Mouse (Mus musculus) midbrain, postnatal 0 days (tissue): ENCODE measurements around the gene Kirrel3. TPM values are rescaled to one million over a fixed set of nuclear protein-coding genes. Genes with fewer than 3 reads are reported as not detected.

Experiments
- ATAC-seq: fragments of 200-750 bp; cut with Nextera tagmentation; 2 replicates; pipeline ENCODE4 v1.8.0; 2017; ENCODE audit warnings: moderate number of reproducible peaks, mild to moderate bottlenecking, moderate TSS enrichment, moderate library complexity; ENCODE audit not compliant: low FRiP score
- DNase-seq: peaks from one replicate; pipeline ENCODE4 v3.0.0-alpha.2; 2015; ENCODE audit warnings: low spot score
- H3K27ac ChIP-seq: fragments of 300-500 bp; sonication (generic); 2 replicates; pipeline ENCODE4 v1.5.1; 2014; ENCODE audit warnings: low read depth, mild to moderate bottlenecking, low read length, mixed read lengths
- H3K27me3 ChIP-seq: fragments of 300-500 bp; sonication (generic); 2 replicates; pipeline ENCODE4 v1.6.1; 2014; ENCODE audit warnings: low read length, control low read depth, mixed read lengths; ENCODE audit not compliant: insufficient read depth
- H3K36me3 ChIP-seq: fragments of 300-500 bp; sonication (generic); 2 replicates; pipeline ENCODE4 v1.6.1; 2014; ENCODE audit warnings: low read length, control low read depth, mixed read lengths; ENCODE audit not compliant: insufficient read depth
- H3K4me1 ChIP-seq: fragments of 300-500 bp; sonication (generic); 2 replicates; pipeline ENCODE4 v1.6.1; 2014; ENCODE audit warnings: mild to moderate bottlenecking, control low read depth, antibody characterized with exemption, low read length, mixed read lengths; ENCODE audit not compliant: insufficient read depth
- H3K4me2 ChIP-seq: fragments of 300-500 bp; sonication (generic); 2 replicates; pipeline ENCODE4 v1.6.1; 2014; ENCODE audit warnings: low read depth, mild to moderate bottlenecking, low read length, mixed read lengths; ENCODE audit not compliant: poor library complexity, severe bottlenecking
- H3K4me3 ChIP-seq: fragments of 300-500 bp; sonication (generic); 2 replicates; pipeline ENCODE4 v1.5.1; 2014; ENCODE audit warnings: low read depth, mild to moderate bottlenecking, low read length, moderate library complexity
- H3K9ac ChIP-seq: fragments of 300-500 bp; sonication (generic); replicated peaks from 2 replicates; pipeline ENCODE4 v1.6.1; 2014; ENCODE audit warnings: mild to moderate bottlenecking, low read length, moderate library complexity, mixed read lengths; ENCODE audit not compliant: poor library complexity, severe bottlenecking
- H3K9me3 ChIP-seq: fragments of 300-500 bp; sonication (generic); 2 replicates; pipeline ENCODE4 v1.6.1; 2016; ENCODE audit warnings: low read length, control low read depth
- CTCF ChIP-seq: IDR thresholded peaks from 2 replicates; pipeline ENCODE4 v1.5.1; 2016; ENCODE audit warnings: antibody characterized with exemption, mild to moderate bottlenecking
- WGBS: fragments of 180-500 bp; shearing (Covaris S2); extraction: QIAGEN DNeasy Blood & Tissue Kit; methylation state at CpG from one replicate; pipeline ENCODE4 v1.1.7; 2014; 5-methylcytosine and 5-hydroxymethylcytosine counted together
- polyA plus RNA-seq: library from polyadenylated mRNA; unstranded; fragments of >200 nt; fragmentation: Nextera tagmentation; extraction: Ambion mirVana; gene quantifications from 2 replicates; pipeline ENCODE4 v1.2.1, GENCODE M21; 2015
- total RNA-seq: library from RNA; depleted of rRNA; stranded (reverse); fragments of >200 nt; gene quantifications from 2 replicates; pipeline ENCODE4 v1.2.3, GENCODE M21; 2014

Gene Kirrel3
- total and polyA plus RNA-seq, 2 experiments from 2014 or later: 47.2 to 56.3 TPM

DNA sequence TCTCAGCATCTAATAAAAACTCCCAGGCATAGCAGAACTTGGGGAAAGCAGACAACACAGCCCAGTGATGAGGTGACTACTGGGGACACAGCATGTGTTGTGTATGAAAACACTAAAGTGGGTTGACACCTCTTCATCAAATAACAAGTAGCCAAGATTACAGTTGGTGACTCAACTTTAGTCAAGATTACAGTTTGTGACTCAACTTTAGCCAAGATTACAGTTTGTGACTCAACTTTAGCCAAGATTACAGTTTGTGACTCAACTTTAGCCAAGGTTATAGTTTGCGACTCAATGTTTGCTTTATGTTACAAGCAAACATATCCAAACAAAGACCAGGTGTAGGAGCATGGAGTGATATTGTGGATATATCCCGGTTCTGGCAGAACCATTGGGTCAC, 7.2 kb upstream of the Kirrel3 start:
- H3K9ac ChIP-seq: no peak overlapping the region
- DNase-seq (no peak), ATAC-seq (no peak)
- 84% methylated on average over 2 of the region's 2 CpGs for WGBS
- no peaks in the 10 kb centered on the region for H3K36me3 ChIP-seq
- no peak overlapping the region for H3K4me2 ChIP-seq
- no peak for TF ChIP-seq CTCF
- no peak overlapping the region for H3K27ac ChIP-seq
- no peaks in the 10 kb centered on the region for H3K9me3 ChIP-seq
- H3K4me3 ChIP-seq: no peak overlapping the region
- no peaks in the 10 kb centered on the region for H3K4me1 ChIP-seq
- H3K27me3 ChIP-seq: no peaks in the 10 kb centered on the region

DNA sequence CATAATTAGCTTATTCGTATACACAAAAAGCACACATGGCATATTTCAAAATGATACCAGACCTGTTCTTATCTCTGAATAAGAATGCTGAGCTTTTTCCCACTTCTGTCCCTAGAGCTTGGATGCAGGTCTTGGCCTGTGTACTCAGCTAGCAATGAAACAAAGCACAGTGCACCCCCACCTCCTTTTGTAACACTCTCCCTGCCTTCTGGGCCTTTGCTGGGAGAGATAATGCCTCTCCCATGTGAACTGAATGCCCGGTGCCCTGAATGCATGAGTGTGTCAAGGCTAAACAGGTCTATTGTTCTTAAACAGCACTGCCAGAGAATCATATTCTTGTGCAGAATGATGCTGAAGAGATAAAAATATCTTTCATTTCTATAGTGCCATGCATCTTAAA, 2.5 kb upstream of the Kirrel3 start:
- TF ChIP-seq CTCF: no peak
- no peak overlapping the region for H3K4me2 ChIP-seq
- H3K4me1 ChIP-seq: 0 out of 2 replicates have a peak, but pooled peaks cover 2% of the 10 kb centered on the region
- DNase-seq (no peak), ATAC-seq (no peak)
- no peak overlapping the region for H3K4me3 ChIP-seq
- no peaks in the 10 kb centered on the region for H3K27me3 ChIP-seq
- H3K27ac ChIP-seq: no peak overlapping the region
- H3K9ac ChIP-seq: no peak overlapping the region
- H3K36me3 ChIP-seq: no peaks in the 10 kb centered on the region
- no peaks in the 10 kb centered on the region for H3K9me3 ChIP-seq
- WGBS: 37% methylated on average over 2 of the region's 2 CpGs

DNA sequence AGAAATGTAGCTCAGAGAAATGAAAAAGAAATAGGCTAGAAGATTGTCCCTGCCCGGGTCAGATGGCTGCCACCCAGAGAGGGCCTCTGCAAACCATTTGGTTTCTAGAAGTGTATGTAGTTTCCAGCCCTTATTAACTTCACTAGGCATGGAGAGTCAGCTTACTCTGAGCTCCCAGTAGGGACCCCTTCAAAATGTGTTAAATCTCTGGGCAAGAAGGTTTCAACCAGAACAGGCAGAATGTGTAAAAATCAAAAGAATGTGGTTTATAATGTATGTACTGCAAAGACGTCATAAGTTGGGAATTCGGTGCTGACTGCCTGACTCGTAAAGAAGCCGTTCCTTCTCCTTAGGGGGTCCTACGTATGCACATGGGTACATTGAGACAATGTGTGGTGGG, 1.0 kb upstream of the Kirrel3 start:
- Histone ChIP-seq H3K4me3 (no peak overlapping the region), H3K4me2 (no peak overlapping the region), H3K36me3 (no peaks in the 10 kb centered on the region), H3K9ac (no peak overlapping the region), H3K27me3 (no peaks in the 10 kb centered on the region), H3K27ac (no peak overlapping the region), H3K9me3 (no peaks in the 10 kb centered on the region), H3K4me1 (0 out of 2 replicates have a peak, but pooled peaks cover 2% of the 10 kb centered on the region)
- no peak for TF ChIP-seq CTCF
- WGBS: 57% methylated on average over 6 of the region's 6 CpGs
- no peak for DNase-seq
- ATAC-seq: no peak

DNA sequence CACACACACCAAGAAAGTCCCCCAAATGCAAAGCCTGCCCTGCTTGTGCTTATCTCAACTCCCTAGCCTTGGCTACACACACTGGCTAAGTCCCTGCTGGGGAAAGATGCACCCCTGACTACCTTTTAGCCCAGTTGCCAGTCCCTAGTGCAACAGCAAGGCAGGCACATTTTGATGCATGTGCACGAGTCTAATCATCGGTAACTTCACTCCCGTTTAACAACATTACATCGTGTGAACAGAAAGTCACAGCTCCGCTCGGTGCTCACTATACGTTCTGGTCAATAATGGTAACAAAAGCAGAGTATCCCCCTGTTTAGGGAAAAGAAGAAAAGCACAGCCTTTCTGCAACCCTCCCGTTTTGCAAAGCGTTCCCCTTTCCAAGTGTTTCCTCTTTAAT, 2.6 kb downstream of the Kirrel3 start:
- H3K9me3 ChIP-seq: no peaks in the 10 kb centered on the region
- peak overlapping the region; percentile 69 for H3K27ac ChIP-seq
- peak overlapping the region; percentile 68 for H3K4me2 ChIP-seq
- H3K36me3 ChIP-seq: no peaks in the 10 kb centered on the region
- ATAC-seq (peak; percentile 24; the same call in 1 of the 2 replicates), DNase-seq (no peak)
- peak overlapping the region; percentile 83 for H3K4me3 ChIP-seq
- H3K27me3 ChIP-seq: no peaks in the 10 kb centered on the region
- peaks cover 14% of the 10 kb centered on the region for H3K4me1 ChIP-seq
- WGBS: 0% methylated on average over 9 of the region's 9 CpGs
- H3K9ac ChIP-seq: peak overlapping the region; percentile 67
- no peak for TF ChIP-seq CTCF

DNA sequence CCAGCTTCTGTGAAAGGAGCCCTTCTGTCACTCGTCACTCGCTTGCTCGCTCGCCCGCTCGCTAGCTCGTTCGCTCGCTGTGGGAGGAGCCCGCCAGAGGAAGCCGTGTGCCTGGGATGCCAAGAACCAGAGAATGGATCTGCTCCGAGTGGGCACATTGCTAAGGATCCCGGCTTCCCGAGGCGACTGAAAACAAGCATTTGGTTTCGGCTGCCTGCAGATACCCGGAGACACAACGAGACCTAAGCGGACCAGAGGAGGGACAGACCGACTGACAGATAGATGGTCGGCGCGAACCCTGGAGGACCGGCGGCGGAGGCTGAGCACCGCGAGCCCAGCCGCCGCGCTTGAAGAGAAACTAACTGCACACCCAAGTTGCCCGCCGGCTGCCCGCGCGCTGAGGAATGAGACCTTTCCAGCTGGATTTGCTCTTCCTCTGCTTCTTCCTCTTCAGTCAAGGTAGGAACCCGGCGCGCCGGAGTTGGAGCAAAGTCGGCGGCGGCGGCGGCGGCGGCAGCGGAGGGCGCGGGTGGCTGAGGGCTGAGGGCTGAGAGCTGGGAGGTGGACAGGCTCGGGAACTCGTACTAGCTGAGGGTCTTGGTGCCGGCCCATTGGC, 3.1 kb downstream of the Kirrel3 start:
- Histone ChIP-seq H3K4me2 (peak overlapping the region; percentile 68), H3K9ac (peak overlapping the region; percentile 67), H3K9me3 (no peaks in the 10 kb centered on the region), H3K4me1 (peaks cover 18% of the 10 kb centered on the region), H3K27me3 (no peaks in the 10 kb centered on the region), H3K4me3 (peak overlapping the region; percentile 83), H3K27ac (peak overlapping the region; percentile 69), H3K36me3 (no peaks in the 10 kb centered on the region)
- no peak for TF ChIP-seq CTCF
- under 1% methylated on average over 51 of the region's 53 CpGs for WGBS
- peak; percentile 74 for ATAC-seq
- DNase-seq: peak; percentile 90

DNA sequence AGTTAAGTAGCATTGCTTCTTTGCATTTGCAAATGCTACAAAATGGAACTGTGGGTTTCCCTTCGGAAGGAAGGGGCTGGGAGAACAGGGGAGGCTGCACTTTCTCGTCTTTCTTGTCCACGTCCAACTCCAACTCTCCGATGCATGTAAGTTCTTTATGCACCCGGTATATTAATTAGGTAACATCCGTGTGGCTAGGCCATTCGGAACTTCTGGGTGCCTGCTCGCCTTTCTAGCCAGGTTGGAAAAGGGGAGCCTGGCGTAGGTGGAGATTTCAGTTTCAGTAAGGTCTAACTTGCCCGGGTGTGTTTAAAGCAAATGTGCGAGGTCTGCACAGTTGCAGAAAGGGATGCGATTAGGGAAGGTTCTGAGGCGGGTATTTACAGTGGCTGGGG, 3.6 kb downstream of the Kirrel3 start:
- Histone ChIP-seq H3K36me3 (no peaks in the 10 kb centered on the region), H3K27ac (peak overlapping the region; percentile 69; the same call in 1 of the 2 replicates), H3K4me1 (peaks cover 18% of the 10 kb centered on the region), H3K4me2 (peak overlapping the region; percentile 68), H3K9ac (peak overlapping the region; percentile 67), H3K9me3 (no peaks in the 10 kb centered on the region), H3K4me3 (peak overlapping the region; percentile 83), H3K27me3 (no peaks in the 10 kb centered on the region)
- ATAC-seq (no peak), DNase-seq (no peak)
- TF ChIP-seq CTCF: no peak
- WGBS: under 1% methylated on average over 13 of the region's 13 CpGs
